Mouse (Mus musculus) MEL (cell line): Measurements from ENCODE around the gene Mtor.

Experiments used
- CHD2 ChIP-seq: IDR thresholded peaks from 2 replicates; pipeline ENCODE4 v1.6.1; 2011; ENCODE audit warnings: low read length, improper control_type of control experiment
- CTCF ChIP-seq, 3 experiments: IDR thresholded peaks in 2 of 3; conservative IDR thresholded peaks in 1 of 3; 2 replicates each; pipeline ENCODE4 v1.5.1; 2011 to 2012; ENCODE audit warnings: low read length in 3 of 3, low read depth in 2 of 3, mild to moderate bottlenecking in 2 of 3, improper control_type of control experiment in 1 of 3, inconsistent platforms in 1 of 3, mixed read lengths in 1 of 3, moderate library complexity in 1 of 3; ENCODE audit not compliant: control insufficient read depth in 1 of 3, insufficient read depth in 1 of 3, poor library complexity in 1 of 3, severe bottlenecking in 1 of 3
- E2F4 ChIP-seq: IDR thresholded peaks from 2 replicates; pipeline ENCODE4 v1.6.1; 2011; ENCODE audit warnings: low read depth, low read length, improper control_type of control experiment, borderline replicate concordance
- GATA1 ChIP-seq: IDR thresholded peaks from 2 replicates; pipeline ENCODE4 v1.6.1; 2011; ENCODE audit warnings: low read depth, low read length, improper control_type of control experiment
- JUND ChIP-seq: IDR thresholded peaks from 2 replicates; pipeline ENCODE4 v1.6.1; 2011; ENCODE audit warnings: low read depth, mild to moderate bottlenecking, improper control_type of control experiment, low read length
- MAFK ChIP-seq: IDR thresholded peaks from 2 replicates; pipeline ENCODE4 v1.6.1; 2011; ENCODE audit warnings: low read depth, mild to moderate bottlenecking, low read length, improper control_type of control experiment, borderline replicate concordance
- POLR2A ChIP-seq, 2 experiments: IDR thresholded peaks; 2 replicates each; pipeline ENCODE4 v1.6.1; 2011 to 2012; ENCODE audit warnings: low read length in 2 of 2, mild to moderate bottlenecking in 2 of 2, control low read depth in 1 of 2, improper control_type of control experiment in 1 of 2, low read depth in 1 of 2, moderate library complexity in 1 of 2; ENCODE audit not compliant: control insufficient read depth in 1 of 2, insufficient read depth in 1 of 2, poor library complexity in 1 of 2
- USF1 ChIP-seq: IDR thresholded peaks from 2 replicates; pipeline ENCODE4 v1.6.1; 2014; ENCODE audit warnings: low read depth, mild to moderate bottlenecking, inconsistent platforms, low read length, improper control_type of control experiment, moderate library complexity
- ZC3H11A ChIP-seq: IDR thresholded peaks from 2 replicates; pipeline ENCODE4 v1.6.1; 2012; ENCODE audit warnings: low read depth, mild to moderate bottlenecking, inconsistent platforms, low read length, improper control_type of control experiment

- TF ChIP-seq CTCF (IDR thresholded peaks at IDR 0.05 in 2 of 3, conservative IDR thresholded peaks at IDR 0.05 in 1 of 3; ENCODE audit: control insufficient read depth in 1 of 3, insufficient read depth in 1 of 3, low read depth in 2 of 3, low read length in 3 of 3, poor library complexity in 1 of 3, severe bottlenecking in 1 of 3): no peak
- no peak for TF ChIP-seq ZC3H11A
- no peak for TF ChIP-seq USF1
- TF ChIP-seq POLR2A (IDR thresholded peaks at IDR 0.05; ENCODE audit: control insufficient read depth in 1 of 2, insufficient read depth in 1 of 2, low read depth in 1 of 2, low read length in 2 of 2, poor library complexity in 1 of 2): no peak
- no peak for TF ChIP-seq CHD2
- no peak for TF ChIP-seq MAFK
- TF ChIP-seq JUND: no peak
- TF ChIP-seq GATA1: no peak
- TF ChIP-seq E2F4: no peak
Measured at GRCm38 (mm10) chr4:148404748-148405147, 43.7 kb upstream of the Mtor start.
